Mouse (Mus musculus) left cerebral cortex, postnatal 14 days (tissue): ENCODE measurements around the gene Jam3. TPM values are rescaled to one million over a fixed set of nuclear protein-coding genes. Genes with fewer than 3 reads are reported as not detected.
A peak's percentile ranks its signal among the peaks of the same experiment; 100 is the strongest.
"Not testable (repeated sequence)": the region's sequence is repeated elsewhere in the genome, so short reads cannot be mapped to it uniquely, and the experiment has no call there.

Source experiments
- DNase-seq, 2 experiments: peaks; one replicate each; pipeline ENCODE4 v3.0.0; 2021 to 2022; ENCODE audit warnings: low spot score in 2 of 2, mixed read lengths in 1 of 2
- intact Hi-C: fragments of 180-260 bp; cut with DNase I; formaldehyde crosslinking; loops from one replicate; pipeline ENCODE4 v1.15.1; 2025
- total RNA-seq, 2 experiments: library from RNA; stranded (reverse); gene quantifications; 2 replicates each; pipeline ENCODE4 v1.2.3; 2021

The Jam3 gene
- total RNA-seq, 2 experiments from 2014 or later: 24.1 to 26.9 TPM

GRCm38 (mm10) chr9:27175241-27175640 lies 20.0 kb upstream of the Jam3 start:
- intact Hi-C loops: loop anchor here (2.0 kb wide), 1 partner anchor 68 kb away; no protein-coding TSS in a partner anchor
- peak; percentile 35 to 49 for DNase-seq

- no peak for DNase-seq
- intact Hi-C loops: loop anchor here (2.0 kb wide), 1 partner anchor 67 kb away; no protein-coding TSS in a partner anchor
These were observed 18.9 kb upstream of the Jam3 start for GRCm38 (mm10) chr9:27174079-27174478.

- no peak for DNase-seq
- intact Hi-C loops: loop anchor here (2.0 kb wide), 1 partner anchor 67 kb away; no protein-coding TSS in a partner anchor
These were observed 18.4 kb upstream of the Jam3 start for GRCm38 (mm10) chr9:27173646-27174045.

- intact Hi-C loops: no loop called here
These were observed 17.6 kb upstream of the Jam3 start for GRCm38 (mm10) chr9:27172839-27173238.

GRCm38 (mm10) chr9:27170726-27171125 lies 15.5 kb upstream of the Jam3 start:
- DNase-seq: no peak
- intact Hi-C loops: no loop called here

More at GRCm38 (mm10) chr9:27172839-27173238, 17.6 kb upstream of the Jam3 start:
- no peak for DNase-seq

GRCm38 (mm10) chr9:27166981-27167380 lies 11.8 kb upstream of the Jam3 start:
- intact Hi-C loops: no loop called here
- DNase-seq: no peak

- intact Hi-C loops: no loop called here
- no peak for DNase-seq
These were observed 10.4 kb upstream of the Jam3 start for GRCm38 (mm10) chr9:27165596-27165995.

- intact Hi-C loops: no loop called here
- no peak for DNase-seq
These were observed 9.7 kb upstream of the Jam3 start for GRCm38 (mm10) chr9:27164957-27165356.

GRCm38 (mm10) chr9:27163661-27164060 lies 8.4 kb upstream of the Jam3 start:
- intact Hi-C loops, DNase-seq: not testable (repeated sequence)

GRCm38 (mm10) chr9:27153861-27154260 lies 1.4 kb downstream of the Jam3 start:
- no peak for DNase-seq
- intact Hi-C loops: no loop called here

GRCm38 (mm10) chr9:27149836-27150235 lies 5.4 kb downstream of the Jam3 start:
- no peak for DNase-seq
- intact Hi-C loops: loop anchor here (5.0 kb wide), 1 partner anchor 38 kb away; no protein-coding TSS in a partner anchor

- no peak for DNase-seq
- intact Hi-C loops: loop anchor here (5.0 kb wide), 1 partner anchor 37 kb away; no protein-coding TSS in a partner anchor
These were observed 6.4 kb downstream of the Jam3 start for GRCm38 (mm10) chr9:27148631-27149471.

- DNase-seq: no peak
- intact Hi-C loops: loop anchor here (5.0 kb wide), 1 partner anchor 36 kb away; no protein-coding TSS in a partner anchor
These were observed 7.3 kb downstream of the Jam3 start for GRCm38 (mm10) chr9:27147946-27148345.

GRCm38 (mm10) chr9:27146826-27147225 lies 8.4 kb downstream of the Jam3 start:
- intact Hi-C loops: loop anchor here (5.0 kb wide), 1 partner anchor 35 kb away; no protein-coding TSS in a partner anchor
- DNase-seq: no peak

GRCm38 (mm10) chr9:27144996-27145395 lies 10.2 kb downstream of the Jam3 start:
- intact Hi-C loops: loop anchor here (5.0 kb wide), 1 partner anchor 33 kb away; no protein-coding TSS in a partner anchor
- DNase-seq: no peak

GRCm38 (mm10) chr9:27144271-27144840 lies 10.9 kb downstream of the Jam3 start:
- DNase-seq: no peak
- intact Hi-C loops: no loop called here

- intact Hi-C loops: no loop called here
- no peak for DNase-seq
These were observed 14.7 kb downstream of the Jam3 start for GRCm38 (mm10) chr9:27140432-27141065.

- DNase-seq: no peak
- intact Hi-C loops: no loop called here
These were observed 18.6 kb downstream of the Jam3 start for GRCm38 (mm10) chr9:27136651-27137050.

GRCm38 (mm10) chr9:27135372-27135771 lies 19.8 kb downstream of the Jam3 start:
- intact Hi-C loops: no loop called here
- no peak for DNase-seq

- peak; percentile 66 to 73 for DNase-seq
These were observed 20.8 kb downstream of the Jam3 start for GRCm38 (mm10) chr9:27134410-27134809.

More at GRCm38 (mm10) chr9:27134410-27134809, 20.8 kb downstream of the Jam3 start:
- intact Hi-C loops: no loop called here
